Mouse (Mus musculus) thymus, adult 2 months (tissue): Measurements from ENCODE around the gene Ptrh2.

Experiments
- CTCF ChIP-seq: fragments of 200-500 bp; IDR thresholded peaks from 2 replicates; pipeline ENCODE4 v1.5.1; 2012; ENCODE audit warnings: mild to moderate bottlenecking, control low read depth, low read length, moderate library complexity, borderline replicate concordance; ENCODE audit not compliant: control insufficient read depth, poor library complexity, insufficient read depth; ENCODE audit errors: extremely low read depth
- POLR2A ChIP-seq: fragments of 200-500 bp; IDR thresholded peaks from 2 replicates; pipeline ENCODE4 v1.6.1; 2012; ENCODE audit warnings: mild to moderate bottlenecking, low read length, control low read depth, moderate library complexity; ENCODE audit not compliant: control insufficient read depth, poor library complexity, insufficient read depth; ENCODE audit errors: extremely low read depth

GRCm38 (mm10) chr11:86724982-86725381 lies 41.2 kb downstream of the Ptrh2 start:
- no peak for TF ChIP-seq CTCF
- no peak for TF ChIP-seq POLR2A
